Mouse (Mus musculus) hindbrain, embryonic 16.5 days (tissue): ENCODE results near the gene Khdc4. TPM values are rescaled to one million over a fixed set of nuclear protein-coding genes. Genes with fewer than 3 reads are reported as not detected.
"Not testable (repeated sequence)": the region's sequence is repeated elsewhere in the genome, so short reads cannot be mapped to it uniquely, and the experiment has no call there.

ENCODE experiments used
- ATAC-seq: fragments of 200-750 bp; cut with Nextera tagmentation; 2 replicates; pipeline ENCODE4 v1.8.0; 2017; ENCODE audit warnings: moderate TSS enrichment, moderate library complexity
- H3K27ac ChIP-seq: fragments of 300-500 bp; sonication (generic); 2 replicates; pipeline ENCODE4 v1.5.1; 2014; ENCODE audit warnings: low read depth, mild to moderate bottlenecking, control low read depth, low read length, moderate library complexity
- H3K27me3 ChIP-seq: fragments of 300-500 bp; sonication (generic); replicated peaks from 2 replicates; pipeline ENCODE4 v1.6.1; 2014; ENCODE audit warnings: low read length; ENCODE audit not compliant: control insufficient read depth, insufficient read depth
- H3K36me3 ChIP-seq: fragments of 300-500 bp; sonication (generic); 2 replicates; pipeline ENCODE4 v1.6.1; 2014; ENCODE audit warnings: mild to moderate bottlenecking, low read length, moderate library complexity, mixed read lengths; ENCODE audit not compliant: control insufficient read depth, insufficient read depth
- H3K4me1 ChIP-seq: fragments of 300-500 bp; sonication (generic); 2 replicates; pipeline ENCODE4 v1.6.1; 2014; ENCODE audit warnings: low read depth, low read length; ENCODE audit not compliant: control insufficient read depth, insufficient read depth
- H3K4me2 ChIP-seq: fragments of 300-500 bp; sonication (generic); 2 replicates; pipeline ENCODE4 v1.6.1; 2014; ENCODE audit warnings: mild to moderate bottlenecking, low read length, control low read depth, moderate library complexity
- H3K4me3 ChIP-seq: fragments of 300-500 bp; sonication (generic); 2 replicates; pipeline ENCODE4 v1.5.1; 2014; ENCODE audit warnings: mild to moderate bottlenecking, low read length, control low read depth, moderate library complexity
- H3K9ac ChIP-seq: fragments of 300-500 bp; sonication (generic); 2 replicates; pipeline ENCODE4 v1.6.1; 2014; ENCODE audit warnings: low read depth, mild to moderate bottlenecking, control low read depth, low read length, moderate library complexity
- H3K9me3 ChIP-seq: fragments of 300-500 bp; sonication (generic); 2 replicates; pipeline ENCODE4 v1.6.1; 2014; ENCODE audit warnings: mild to moderate bottlenecking, low read length, moderate library complexity; ENCODE audit not compliant: control insufficient read depth
- WGBS: fragments of 180-500 bp; shearing (Covaris S2); extraction: QIAGEN DNeasy Blood & Tissue Kit; methylation state at CpG from one replicate; pipeline ENCODE4 v1.1.7; 2014; 5-methylcytosine and 5-hydroxymethylcytosine counted together
- polyA plus RNA-seq: library from polyadenylated mRNA; unstranded; fragments of >200 nt; fragmentation: Nextera tagmentation; extraction: Ambion mirVana; gene quantifications from 2 replicates; pipeline ENCODE4 v1.2.1, GENCODE M21; 2015

The Khdc4 gene
- polyA plus RNA-seq, 1 experiment from 2014 or later, result 70.2 TPM

DNA sequence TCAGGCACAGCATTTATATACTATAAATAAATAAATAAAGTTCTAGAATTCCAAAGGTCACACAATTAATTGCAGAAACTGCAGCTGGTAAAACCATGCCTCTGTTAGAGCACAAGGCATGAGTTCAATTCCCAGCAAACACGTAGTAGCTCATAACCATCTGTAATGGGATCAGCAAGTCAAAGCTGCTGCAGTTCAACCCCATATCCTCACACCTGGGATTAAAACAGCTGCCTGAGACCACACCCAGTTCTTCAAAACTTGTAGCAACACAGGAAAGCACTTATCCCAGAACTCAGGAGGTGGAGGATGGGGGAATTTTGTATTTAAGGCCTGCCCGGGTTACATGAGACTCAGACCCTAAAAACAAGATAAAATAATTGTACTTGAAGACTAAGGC lies 29.1 kb downstream of the Khdc4 start:
- no peak overlapping the region for H3K4me3 ChIP-seq
- no peak for ATAC-seq
- peaks cover 27% of the 10 kb centered on the region for H3K36me3 ChIP-seq
- WGBS, result 74% methylated on average over 2 of the region's 2 CpGs
- no peak overlapping the region for H3K9ac ChIP-seq
- H3K4me1 ChIP-seq, result peaks cover 8% of the 10 kb centered on the region
- no peaks in the 10 kb centered on the region for H3K9me3 ChIP-seq
- H3K4me2 ChIP-seq, result no peak overlapping the region
- no peak overlapping the region for H3K27ac ChIP-seq
- H3K27me3 ChIP-seq, result no peaks in the 10 kb centered on the region

DNA sequence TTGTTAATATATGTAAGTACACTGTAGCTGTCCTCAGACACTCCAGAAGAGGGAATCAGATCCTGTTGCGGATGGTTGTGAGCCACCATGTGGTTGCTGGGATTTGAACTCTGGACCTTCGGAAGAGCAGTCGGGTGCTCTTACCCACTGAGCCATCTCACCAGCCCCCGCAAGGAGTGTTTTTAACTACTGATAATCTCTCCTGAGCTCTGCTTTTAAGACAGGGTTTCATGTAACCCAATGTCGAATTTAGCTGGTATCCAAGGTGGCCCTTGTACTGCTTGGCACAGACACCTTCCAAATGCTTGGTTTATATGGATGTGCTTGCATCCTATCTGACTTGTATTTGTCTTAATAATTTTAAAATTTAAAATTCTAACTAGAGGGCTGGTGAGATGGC lies 30.1 kb downstream of the Khdc4 start:
- not testable (repeated sequence) for H3K9me3 ChIP-seq, H3K27me3 ChIP-seq, H3K4me2 ChIP-seq, H3K4me3 ChIP-seq, ATAC-seq, H3K9ac ChIP-seq, H3K27ac ChIP-seq, H3K4me1 ChIP-seq
- peaks cover 25% of the 10 kb centered on the region; the same call in 1 of the 2 replicates for H3K36me3 ChIP-seq
- WGBS, result 93% methylated on average over 5 of the region's 5 CpGs

DNA sequence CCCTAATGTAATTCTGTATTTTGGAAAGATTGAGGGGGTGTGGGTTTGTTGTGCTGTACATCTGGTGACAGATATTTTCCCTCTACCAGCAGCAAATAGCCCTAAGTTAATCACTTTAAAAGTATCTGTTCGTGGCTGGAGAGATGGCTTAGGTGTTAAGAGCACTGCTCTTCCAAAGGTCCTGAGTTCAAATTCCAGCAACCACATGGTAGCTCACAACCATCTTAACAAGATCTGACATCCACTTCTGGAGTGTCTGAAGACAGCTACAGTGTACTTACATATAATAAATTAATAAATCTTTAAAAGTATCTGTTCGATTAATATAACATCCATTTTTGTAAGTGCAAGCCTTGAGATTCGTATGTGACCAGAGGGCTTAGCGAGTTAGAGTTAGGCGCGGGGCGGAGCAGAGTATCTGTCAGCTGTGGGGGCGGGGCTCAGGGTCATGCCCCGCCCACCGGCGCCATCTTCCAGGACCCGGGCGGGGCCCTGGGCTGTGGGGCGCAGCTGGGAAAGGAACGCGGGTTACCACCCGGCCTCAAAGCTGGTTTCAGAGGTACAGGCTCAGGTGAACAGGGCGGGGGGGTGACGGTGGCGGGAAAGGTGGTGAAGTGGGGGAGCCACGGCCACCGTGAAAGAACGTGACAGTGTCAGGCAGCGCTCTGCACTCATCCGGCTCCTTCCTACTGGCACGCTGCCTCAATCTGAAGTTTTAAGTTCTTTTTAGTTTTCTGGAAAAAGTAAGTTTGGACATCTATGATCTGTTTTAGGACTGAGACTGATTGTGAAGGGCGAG lies 31.0 kb downstream of the Khdc4 start, which contains the start of gene Rit1:
TSS of gene Rit1 (plus strand) at position 440 of the 799 bp plus-strand sequence.
- Histone ChIP-seq H3K27me3 (no peaks in the 10 kb centered on the region), H3K9ac (peak within 1 kb of the TSS; percentile 73), H3K4me1 (peaks cover 8% of the 10 kb centered on the region), H3K27ac (peak within 1 kb of the TSS; percentile 74), H3K36me3 (peaks cover 21% of the 10 kb centered on the region; the same call in 1 of the 2 replicates), H3K4me3 (peak within 1 kb of the TSS; percentile 61), H3K4me2 (peak within 1 kb of the TSS; percentile 82), H3K9me3 (no peaks in the 10 kb centered on the region)
- peak; percentile 94 for ATAC-seq
- WGBS, result 3% methylated on average over 27 of the region's 27 CpGs

DNA sequence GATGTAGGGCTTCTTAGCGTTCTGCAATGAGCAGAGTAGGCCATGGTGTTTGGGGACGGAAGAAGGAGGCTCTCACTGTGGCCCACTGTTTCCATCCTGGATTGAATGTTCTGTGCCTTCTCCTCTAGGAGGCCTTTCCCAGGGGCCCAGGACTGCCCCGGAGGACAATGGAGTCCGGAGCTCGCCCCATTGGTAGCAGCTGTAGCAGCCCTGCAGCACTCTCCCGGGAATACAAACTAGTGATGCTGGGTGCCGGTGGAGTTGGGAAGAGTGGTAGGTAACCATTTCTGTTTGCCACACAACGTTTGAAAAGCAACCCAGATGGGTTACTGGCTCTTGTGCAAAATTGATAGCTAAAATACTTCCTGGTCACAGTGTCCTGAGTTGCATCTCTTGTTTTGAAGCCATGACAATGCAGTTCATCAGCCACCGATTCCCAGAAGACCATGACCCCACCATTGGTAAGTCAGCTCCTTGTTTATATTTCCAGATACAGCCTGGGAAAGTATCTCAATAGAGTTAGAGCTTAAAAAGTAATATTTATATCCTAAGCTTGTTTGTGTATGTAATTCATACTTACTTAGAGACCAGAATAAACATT lies 31.7 kb downstream of the Khdc4 start:
- peak overlapping the region; percentile 74 for H3K27ac ChIP-seq
- H3K4me1 ChIP-seq, result peaks cover 8% of the 10 kb centered on the region
- H3K4me3 ChIP-seq, result peak overlapping the region; percentile 61
- peak overlapping the region; percentile 82 for H3K4me2 ChIP-seq
- 6% methylated on average over 9 of the region's 9 CpGs for WGBS
- peak; percentile 73 for ATAC-seq
- no peaks in the 10 kb centered on the region for H3K9me3 ChIP-seq
- peaks cover 15% of the 10 kb centered on the region; the same call in 1 of the 2 replicates for H3K36me3 ChIP-seq
- no peaks in the 10 kb centered on the region for H3K27me3 ChIP-seq
- peak overlapping the region; percentile 73 for H3K9ac ChIP-seq

DNA sequence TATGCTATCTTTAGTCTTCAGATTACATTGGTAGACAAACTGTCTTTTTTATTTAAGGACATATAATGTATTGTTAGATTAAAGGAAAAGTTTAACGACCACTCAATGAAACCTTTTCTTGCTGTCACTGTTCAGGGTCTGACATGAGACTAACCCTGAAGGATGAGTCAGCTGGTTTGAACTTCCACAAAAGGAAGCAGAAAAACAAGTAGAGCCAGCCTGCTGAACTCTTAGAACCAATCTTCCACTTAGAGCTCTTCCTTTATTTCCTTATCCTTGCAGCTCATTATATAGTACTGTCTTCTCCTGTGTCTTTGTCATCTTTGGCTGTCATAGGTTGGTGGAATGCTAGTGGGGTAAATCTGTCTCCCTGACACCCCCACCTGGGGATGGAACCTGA lies 32.2 kb downstream of the Khdc4 start:
- ATAC-seq, result no peak
- Histone ChIP-seq H3K4me1 (peaks cover 8% of the 10 kb centered on the region), H3K9me3 (no peaks in the 10 kb centered on the region), H3K36me3 (peaks cover 12% of the 10 kb centered on the region; the same call in 1 of the 2 replicates), H3K27me3 (no peaks in the 10 kb centered on the region), H3K27ac (no peak overlapping the region), H3K9ac (no peak overlapping the region), H3K4me2 (peak overlapping the region; percentile 44), H3K4me3 (peak overlapping the region; percentile 2; the same call in 1 of the 2 replicates)
- WGBS, result 57% methylated on average over 1 of the region's 1 CpGs

DNA sequence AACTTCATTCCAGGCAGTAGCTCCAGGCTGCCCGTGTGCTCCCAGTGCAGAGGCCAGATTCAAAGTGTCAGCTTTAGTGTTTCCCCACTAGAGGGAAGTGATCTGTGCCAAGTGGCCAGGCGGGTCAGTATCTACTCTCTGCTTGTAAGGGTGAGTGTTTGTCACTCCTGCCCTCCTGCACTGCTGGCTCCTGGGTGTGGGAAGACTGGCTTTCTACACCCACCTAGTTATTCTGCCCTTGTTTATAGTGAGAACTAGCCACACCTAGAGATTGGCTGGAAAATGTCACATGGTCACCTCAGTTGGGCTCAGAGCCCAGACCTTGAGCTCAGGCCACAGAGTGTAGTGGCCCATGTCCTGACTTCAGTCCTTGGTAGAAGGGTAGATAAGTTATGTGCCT lies 33.5 kb downstream of the Khdc4 start:
- no peak overlapping the region for H3K27ac ChIP-seq
- WGBS, result 62% methylated on average over 2 of the region's 2 CpGs
- H3K4me1 ChIP-seq, result peaks cover 8% of the 10 kb centered on the region
- H3K9me3 ChIP-seq, result no peaks in the 10 kb centered on the region
- no peak overlapping the region for H3K4me3 ChIP-seq
- no peak overlapping the region for H3K9ac ChIP-seq
- no peak for ATAC-seq
- H3K4me2 ChIP-seq, result no peak overlapping the region
- 0 out of 2 replicates have a peak, but pooled peaks cover 7% of the 10 kb centered on the region for H3K36me3 ChIP-seq
- no peaks in the 10 kb centered on the region for H3K27me3 ChIP-seq

DNA sequence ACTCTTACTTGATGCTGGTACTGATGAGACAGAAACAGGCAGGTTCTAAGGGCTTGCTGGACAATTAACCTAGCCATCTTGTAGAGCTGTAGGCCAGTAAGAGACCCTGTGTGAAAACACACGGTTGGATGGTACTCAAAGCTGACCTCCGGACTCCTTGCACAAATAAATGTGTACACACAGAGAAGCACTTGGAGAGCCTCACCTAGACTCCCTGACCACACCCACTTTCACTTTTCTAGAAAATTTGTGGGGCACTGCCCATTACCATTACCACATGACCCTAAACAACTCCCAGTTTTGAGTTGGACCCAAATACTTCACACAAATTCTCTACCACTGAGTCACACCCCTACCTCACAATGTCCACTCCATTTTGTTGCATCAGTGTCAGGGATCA lies 51.0 kb downstream of the Khdc4 start:
- H3K9ac ChIP-seq, result no peak overlapping the region
- WGBS, result 84% methylated on average over 2 of the region's 2 CpGs

DNA sequence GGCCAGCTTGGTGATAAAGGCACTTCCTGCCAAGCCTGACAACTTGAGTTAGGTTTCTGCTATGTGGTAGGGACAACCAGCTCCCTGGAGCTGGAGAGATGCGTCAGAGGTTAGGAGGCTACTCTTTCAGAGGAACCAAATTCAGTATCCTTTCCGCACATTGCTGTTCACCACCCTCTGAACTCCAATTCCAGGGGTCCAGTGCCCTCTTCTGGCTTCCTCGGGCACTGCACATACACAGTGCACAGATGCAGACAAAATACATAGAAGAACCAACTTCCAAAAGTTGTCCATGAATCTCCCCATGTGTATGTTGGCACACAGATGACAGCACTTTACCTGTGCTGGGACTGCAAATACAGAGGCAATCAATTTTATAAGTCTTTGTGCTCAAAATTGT lies 53.0 kb downstream of the Khdc4 start:
- no peak for ATAC-seq
- Histone ChIP-seq H3K36me3 (no peaks in the 10 kb centered on the region; the same call in 1 of the 2 replicates), H3K4me1 (no peaks in the 10 kb centered on the region), H3K4me2 (no peak overlapping the region), H3K4me3 (no peak overlapping the region), H3K9me3 (no peaks in the 10 kb centered on the region), H3K9ac (no peak overlapping the region), H3K27ac (no peak overlapping the region), H3K27me3 (no peaks in the 10 kb centered on the region)
- 59% methylated on average over 3 of the region's 3 CpGs for WGBS

More for the DNA sequence above, 51.0 kb downstream of the Khdc4 start:
- Histone ChIP-seq H3K4me3 (no peak overlapping the region), H3K27ac (no peak overlapping the region), H3K36me3 (no peaks in the 10 kb centered on the region; the same call in 1 of the 2 replicates), H3K4me2 (no peak overlapping the region), H3K9me3 (no peaks in the 10 kb centered on the region), H3K27me3 (no peaks in the 10 kb centered on the region), H3K4me1 (no peaks in the 10 kb centered on the region)
- ATAC-seq, result no peak

DNA sequence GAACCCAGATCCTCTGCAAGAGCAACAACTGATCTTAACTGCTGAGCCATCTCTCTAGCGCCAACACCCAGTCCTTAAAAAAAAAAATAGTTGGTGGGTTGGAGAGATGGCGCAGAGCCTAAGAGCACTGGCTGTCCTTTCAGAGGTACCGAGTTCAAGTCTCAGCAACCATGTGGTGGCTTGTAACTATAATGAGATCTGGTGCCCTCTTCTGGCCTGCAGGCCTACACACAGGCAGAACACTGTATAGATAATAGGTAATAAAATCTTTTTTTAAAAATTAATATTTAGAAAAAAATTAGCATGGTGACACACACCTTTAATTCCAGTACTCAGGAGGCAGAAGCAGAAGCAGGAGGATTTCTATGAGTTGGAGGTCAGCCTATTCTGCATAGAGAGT lies 54.5 kb downstream of the Khdc4 start:
- WGBS, result 97% methylated on average over 3 of the region's 3 CpGs
- ATAC-seq, result no peak
- H3K27me3 ChIP-seq, result no peaks in the 10 kb centered on the region

More for the DNA sequence above, 54.5 kb downstream of the Khdc4 start:
- H3K9ac ChIP-seq, result no peak overlapping the region
- H3K4me2 ChIP-seq, result no peak overlapping the region
- no peak overlapping the region for H3K27ac ChIP-seq
- H3K36me3 ChIP-seq, result peaks cover 3% of the 10 kb centered on the region; the same call in 1 of the 2 replicates
- no peak overlapping the region for H3K4me3 ChIP-seq
- H3K4me1 ChIP-seq, result no peaks in the 10 kb centered on the region
- no peaks in the 10 kb centered on the region for H3K9me3 ChIP-seq
